Mouse (Mus musculus): ENCODE measurements around the gene Mesd.

Gene Mesd

DNA sequence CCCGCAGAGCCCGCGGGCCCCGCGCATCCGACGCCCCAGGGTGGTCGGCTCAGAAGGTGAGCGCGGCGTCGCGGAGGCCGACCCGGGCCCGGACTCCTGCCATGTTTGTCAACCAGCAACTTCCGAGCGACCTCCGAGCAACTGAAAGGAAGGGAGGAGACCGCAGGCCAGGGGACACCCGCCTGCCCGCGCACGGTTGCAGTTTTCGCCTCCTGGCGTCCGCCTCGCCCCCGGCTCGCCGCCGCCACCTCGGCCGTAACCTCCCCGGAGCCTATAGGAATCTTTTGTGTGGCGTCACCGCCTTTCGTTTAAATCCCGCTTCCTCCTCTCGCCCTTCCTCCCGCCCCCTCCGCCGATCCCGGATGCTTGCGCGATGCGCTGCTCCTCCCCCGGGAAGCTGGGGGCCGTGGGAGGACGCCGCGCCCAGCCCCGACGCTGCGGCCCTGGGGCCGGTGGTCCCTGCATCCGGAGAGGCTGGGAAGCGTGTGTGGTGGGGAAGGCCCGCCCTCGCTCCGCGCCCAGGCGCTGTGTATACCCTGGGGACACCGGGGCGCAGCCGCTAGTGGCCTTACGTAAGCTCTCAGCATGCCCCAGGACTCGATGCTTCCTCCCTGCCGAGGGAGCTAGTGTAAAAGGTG is at the start of gene Mesd, which contains the start of gene Tlnrd1:
Gene Mesd, plus strand, starts transcription at position 446 of the 638 bp plus-strand sequence.
Gene Tlnrd1, minus strand, starts transcription at position 285 of the 638 bp plus-strand sequence.
- DNase-seq (ENCODE audit: low spot score) = peak; percentile 92

DNA sequence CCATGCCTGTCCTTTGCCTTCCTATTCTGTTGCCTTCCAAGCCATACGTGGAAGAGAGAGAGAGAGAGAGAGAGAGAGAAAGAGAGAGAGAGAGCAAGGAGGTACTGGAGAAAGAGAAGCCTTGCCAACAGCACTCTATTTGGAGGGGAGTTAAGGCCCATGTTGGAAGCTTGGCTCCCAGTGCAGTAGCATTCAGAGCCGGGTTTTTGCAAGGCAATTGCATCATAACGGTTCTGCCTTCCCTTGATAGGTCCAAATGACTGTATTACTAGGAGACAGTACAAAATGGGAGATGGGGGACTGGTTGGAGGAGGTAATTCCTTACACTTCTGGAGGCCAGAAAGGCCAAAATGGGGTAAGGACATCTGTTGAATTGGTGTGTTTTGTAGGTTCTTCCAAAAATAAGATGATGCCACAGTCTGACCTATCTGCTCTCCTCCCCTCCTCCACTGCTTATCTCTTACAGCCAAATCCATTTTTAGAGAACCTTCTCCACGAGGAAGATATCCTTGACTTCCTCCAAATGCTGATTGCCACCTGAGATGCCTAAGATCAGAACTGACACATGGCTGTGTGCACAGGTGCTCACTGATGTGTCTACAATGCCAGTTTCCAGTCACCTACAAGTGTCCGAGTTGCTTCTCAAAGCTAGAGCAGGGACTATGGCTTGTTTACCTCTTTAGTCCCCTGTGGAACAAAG is 45.6 kb upstream of the Mesd start:
- DNase-seq (ENCODE audit: low spot score) = no peak

DNA sequence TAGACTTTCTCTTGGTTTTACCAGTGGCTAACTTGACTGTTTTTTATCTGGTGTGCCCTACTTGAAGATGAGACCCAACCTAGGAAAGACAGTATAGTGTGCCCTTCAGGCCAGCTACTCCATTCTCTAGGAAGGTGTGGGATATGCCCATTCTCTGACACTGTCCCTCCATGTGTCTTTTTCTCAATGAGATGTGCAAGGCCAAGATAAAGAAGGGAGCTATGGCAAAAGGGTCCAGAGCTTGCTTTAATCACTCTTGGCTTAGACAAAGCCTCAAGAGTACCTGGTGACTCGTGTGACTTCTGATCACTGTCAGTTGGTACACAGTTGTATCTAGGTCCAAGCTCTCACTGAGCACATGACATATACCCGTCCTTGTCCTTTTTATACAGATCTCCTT is 44.2 kb upstream of the Mesd start:
- no peak for DNase-seq (ENCODE audit: low spot score)

DNA sequence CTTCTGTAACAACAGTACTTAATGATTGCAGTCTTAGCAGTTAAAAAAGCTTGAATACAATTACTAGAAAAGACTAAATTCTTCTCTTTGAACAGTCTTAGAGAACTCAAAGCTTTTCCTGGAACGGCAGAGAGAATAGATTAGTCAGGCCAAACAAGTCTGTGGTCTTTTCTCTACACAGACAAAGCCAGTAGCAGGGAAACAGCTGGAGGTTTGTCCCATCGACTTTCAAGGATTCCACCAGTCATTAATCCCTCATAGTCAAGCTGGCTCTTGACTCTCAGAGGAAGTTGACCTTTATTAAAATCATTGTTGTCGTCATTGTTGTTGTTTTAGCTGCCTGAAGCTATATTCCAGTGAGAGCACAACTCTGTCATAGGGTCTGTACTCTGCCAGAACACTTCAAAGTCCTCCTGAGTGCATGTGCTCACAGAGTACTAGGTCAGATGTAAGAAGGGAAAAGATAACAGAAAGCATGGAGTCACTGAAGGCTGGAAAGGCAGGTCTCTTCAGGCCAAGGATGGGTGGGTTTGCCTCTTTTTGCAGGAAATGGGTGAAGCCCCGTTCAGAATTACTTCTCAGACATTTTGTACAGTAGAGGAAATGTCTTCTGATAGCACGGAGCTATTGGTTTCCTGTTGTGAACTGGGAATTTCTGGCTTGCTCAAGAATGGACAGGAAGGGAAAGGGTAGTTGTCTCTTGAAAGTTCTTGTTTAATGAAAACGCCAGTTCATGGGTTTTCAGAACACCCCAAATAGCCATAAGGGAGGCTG is 41.6 kb upstream of the Mesd start:
- no peak for DNase-seq (ENCODE audit: low spot score)

DNA sequence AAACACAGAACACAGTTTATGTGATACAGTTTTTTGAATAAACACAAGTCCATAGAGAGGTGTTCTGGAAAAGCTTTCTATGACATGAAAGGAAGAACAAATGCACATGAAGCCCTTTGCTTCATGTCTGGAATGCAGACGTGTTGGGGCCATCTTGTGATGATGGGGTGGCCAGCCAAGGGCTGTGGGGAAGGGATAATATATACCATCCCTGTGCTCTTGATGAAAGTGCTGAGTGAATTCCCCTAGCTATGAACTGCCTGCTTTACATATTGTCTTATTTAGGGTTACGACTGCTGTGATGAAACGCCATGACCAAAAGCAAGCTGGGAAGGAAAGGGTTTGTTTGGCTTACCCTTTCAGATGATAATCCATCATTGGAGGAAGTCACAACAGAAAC is 39.5 kb upstream of the Mesd start:
- no peak for DNase-seq (ENCODE audit: low spot score)

DNA sequence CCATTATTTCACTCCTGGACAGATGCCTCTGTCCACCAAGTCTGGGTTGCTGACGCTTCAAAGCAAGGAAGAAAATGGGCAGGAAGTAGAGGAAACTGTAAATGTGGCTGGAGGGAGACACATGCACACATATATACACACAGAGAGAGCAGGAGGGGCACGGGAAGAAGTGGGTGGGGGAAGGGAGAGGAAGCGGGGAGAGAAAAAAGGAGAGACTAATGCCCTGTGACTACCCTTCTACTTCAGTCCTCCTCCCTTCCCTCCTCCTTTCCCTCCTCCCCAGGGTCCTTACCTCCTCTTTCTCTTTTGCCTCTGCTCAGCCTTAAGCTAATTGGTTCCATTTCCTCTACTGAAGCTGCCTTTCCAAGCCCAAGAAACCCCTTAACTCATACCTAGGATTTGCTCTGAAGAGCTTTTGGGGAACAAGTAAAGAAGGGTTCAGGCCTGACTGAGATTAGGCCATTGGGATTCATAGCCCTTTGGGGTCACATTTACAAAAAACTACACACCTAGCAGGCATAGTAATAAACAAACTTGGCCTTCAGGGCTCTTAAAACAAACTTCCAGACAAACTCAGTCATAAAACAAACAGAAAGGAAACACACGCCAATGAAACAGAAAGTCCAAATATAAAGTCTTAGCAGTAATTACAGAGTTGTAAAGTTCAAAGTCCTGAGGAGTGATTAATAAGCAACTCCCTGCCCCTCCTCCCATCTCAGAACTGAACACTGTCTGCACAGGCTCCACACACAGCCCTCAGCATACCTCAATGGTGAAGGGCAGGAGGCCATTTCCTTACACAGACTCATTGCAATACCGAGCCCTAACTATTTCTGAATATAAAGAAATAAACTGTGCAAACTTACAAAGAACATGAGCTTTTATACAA is 36.8 kb upstream of the Mesd start:
- DNase-seq (ENCODE audit: low spot score) = no peak

DNA sequence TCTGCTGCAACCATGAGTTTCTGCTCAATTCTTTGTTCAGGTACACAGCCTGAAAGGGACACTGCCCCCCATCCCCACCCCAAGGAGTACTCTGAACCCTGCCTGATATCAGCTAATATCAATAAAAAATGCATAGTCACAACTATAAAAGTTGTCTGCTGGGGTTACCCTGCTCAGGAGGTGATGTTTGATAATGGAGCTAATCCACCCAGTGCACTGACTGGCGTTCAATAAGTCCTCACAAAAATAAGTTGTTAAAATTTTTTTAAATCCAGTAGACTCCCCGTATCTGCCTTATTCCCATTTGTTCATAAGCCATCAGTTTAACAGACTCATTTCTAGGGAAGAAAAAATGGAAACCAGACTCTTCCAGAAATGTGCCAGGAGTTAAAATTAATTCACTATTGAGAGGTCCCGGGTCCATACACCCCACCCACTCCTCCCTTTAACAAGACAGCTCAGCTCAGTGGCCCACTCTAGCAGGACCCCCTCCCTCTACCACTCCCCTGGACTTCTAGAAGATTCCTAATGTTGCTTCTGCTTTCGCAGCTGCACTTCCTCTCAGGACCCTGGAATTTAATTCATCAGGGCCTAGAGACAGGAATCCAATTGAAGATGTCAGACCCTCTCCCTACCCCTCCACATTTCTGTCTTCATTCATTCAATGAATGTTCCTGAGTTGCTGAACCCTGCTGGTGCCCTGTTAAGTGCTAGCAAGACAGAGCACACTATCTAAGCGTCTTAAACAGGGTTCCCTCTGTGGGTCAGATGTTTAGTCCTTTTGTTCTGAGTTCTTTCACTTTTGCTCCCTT is 32.5 kb upstream of the Mesd start:
- DNase-seq (ENCODE audit: low spot score) = no peak

DNA sequence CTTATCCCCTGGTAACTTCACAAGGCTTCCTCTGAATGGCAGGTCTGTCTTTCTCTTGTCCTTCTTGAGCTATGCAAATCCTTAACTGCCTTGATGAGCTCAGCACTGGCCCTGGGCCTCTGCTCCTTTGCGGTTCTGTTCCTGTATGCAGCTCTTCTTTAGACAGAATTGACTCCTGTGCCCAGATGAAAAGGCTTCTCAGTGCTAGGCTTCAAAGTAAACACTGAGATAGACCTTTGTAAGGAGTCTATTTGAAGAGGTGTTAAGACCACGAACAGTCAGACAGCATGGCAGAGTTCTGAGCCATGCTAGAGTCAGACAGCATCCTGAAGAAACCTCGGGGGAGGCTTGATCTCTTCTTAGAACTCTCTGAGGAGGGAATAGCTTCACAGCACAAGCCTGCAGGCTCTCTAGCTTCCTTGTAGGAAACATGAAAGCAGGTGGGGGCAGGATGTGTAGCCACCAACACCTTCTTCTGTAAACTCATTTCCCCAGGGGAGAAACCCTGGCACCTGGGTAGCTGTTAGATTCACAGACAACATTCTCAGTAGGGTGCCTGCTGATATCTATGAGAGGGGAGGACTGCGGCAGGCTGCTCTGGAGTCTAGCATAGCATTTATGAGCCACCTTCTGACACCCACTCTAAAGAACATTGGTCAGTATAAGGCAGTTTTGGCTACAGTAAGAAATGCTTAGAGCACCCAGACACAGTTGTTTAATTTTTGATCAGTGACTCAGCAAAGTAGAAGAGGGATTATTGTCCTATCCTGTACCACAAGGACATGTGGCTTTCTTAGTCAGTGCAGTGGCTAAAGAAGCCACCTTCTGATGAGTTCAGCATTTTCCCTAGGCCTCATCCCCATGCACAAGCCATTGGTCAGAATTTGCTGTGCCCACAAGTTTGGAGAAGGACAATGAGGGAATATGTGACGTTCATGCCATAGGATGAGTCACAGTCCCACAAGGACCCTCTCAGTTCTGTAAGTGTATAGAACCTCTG is 31.6 kb upstream of the Mesd start:
- no peak for DNase-seq (ENCODE audit: low spot score)

DNA sequence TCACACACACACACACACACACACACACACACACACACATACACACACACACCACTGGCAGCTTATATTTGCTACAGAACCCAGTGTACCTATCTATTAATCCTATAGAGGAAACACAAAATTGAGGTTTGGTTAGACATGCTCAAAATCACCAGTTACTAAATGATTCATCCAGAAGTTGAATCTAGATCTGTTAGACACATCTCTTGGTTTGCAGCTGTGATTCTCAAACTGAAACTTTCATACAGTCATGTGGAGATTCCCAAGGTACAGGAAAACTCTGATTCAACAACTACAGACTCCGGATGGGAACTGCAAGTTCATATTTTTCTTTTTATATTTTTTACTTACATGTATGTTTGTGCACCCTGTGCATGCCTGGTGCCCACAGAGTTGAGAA is 29.1 kb upstream of the Mesd start:
- no peak for DNase-seq (ENCODE audit: low spot score)

DNA sequence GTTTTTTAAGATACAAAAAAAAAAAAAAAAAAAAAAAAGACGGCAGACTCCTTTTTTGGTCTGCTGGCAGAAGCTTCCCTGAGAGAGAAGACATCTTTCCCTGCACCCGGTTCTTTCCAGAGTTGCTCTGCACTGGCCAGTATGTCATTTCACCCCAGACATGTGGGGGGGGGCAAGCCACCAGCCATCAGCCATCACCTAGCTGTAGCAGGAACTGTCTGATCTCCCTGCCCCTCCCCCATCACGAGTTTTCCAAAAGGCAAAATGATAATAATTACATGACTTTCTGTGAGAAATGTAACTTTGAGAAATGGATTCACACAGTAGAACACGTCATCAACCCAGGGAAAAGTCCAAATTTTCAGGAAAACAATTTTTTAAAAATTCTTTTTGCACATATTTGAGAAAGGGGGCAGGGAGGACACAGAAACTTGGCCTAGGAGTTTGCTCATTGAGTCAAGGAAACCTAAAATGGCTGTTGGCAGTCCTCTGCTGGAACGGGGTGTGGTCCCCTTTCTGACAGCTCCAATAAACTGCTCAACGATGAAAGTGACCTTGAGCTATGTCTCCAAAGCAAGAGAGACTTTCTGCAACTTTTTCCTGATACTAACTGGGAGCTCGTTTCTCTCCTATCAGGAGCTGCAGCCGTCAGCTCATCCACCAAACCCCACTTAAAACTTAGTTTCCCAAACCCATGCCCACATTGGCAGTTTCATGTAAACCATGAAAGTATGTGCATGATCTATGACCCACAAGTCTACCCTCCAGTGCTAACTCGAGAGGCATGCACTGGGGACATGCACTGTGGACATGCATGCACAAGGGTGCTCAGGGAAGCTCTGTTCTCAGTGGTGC is 27.7 kb upstream of the Mesd start:
- DNase-seq (ENCODE audit: low spot score) = peak; percentile 29

DNA sequence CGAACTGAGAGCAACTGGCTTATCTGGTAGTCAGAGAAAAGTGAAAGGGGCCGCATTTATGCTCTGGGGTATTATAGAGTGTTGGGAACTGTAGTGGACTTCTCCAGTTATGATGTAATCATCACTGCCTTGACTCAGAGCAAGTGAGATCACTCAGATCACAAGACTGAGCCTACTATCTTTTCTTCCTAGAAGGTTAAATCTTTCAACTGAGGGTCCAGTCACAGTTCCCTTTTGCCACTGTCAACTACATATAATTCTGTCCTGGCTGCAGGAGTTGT is 27.1 kb upstream of the Mesd start:
- no peak for DNase-seq (ENCODE audit: low spot score)

DNA sequence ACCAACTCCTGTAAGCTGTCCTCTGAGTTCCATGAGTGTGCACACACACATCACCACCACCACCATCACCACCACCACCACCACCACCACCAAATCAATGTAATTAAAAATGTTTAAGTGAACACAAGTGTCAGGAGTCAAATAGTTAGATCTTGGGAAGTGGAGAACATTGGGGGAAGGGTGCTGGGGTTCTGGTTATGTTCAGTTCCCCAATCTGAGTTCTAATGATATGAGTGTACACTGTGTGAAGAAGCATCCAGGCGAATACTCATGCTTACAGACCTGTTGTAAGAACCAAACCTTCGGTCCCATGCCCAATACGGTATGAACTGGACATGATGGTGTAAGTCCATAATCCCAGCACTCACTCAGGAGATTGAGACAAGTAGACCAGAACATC is 26.3 kb upstream of the Mesd start:
- no peak for DNase-seq (ENCODE audit: low spot score)

DNA sequence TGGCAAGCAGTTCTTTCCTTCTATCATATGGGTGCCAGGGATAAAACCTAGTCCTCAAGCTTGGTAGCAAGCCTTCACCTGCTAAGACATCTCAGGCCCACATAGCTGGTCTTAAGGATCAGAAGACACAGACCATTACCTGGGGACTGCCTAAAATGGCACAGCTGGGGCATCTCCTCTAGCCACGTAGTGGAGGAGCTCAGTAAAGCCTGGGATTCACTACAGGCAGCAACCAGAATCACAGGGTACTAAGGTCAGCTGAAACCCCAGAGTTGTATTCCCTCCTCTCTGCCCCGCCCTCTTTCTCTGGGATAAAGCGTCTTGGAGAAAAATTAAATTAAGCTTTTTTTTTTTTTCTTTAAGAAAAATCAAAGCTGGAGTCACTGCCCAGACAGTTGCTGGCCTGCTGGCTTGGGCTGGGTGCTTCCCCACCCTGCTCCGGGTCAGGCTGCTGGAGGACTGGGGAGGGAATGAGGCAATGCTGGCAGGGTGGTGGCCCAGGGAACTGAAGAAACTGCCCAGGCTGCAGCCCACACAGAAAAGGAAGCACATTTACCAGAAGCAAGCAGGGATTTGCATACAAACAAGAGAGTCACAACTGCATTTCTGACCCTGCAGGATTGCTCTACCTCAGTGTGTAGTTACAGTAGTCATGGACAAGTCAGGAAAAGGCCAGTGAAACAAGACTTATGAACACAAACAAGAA is 24.7 kb upstream of the Mesd start:
- DNase-seq (ENCODE audit: low spot score) = peak; percentile 55

DNA sequence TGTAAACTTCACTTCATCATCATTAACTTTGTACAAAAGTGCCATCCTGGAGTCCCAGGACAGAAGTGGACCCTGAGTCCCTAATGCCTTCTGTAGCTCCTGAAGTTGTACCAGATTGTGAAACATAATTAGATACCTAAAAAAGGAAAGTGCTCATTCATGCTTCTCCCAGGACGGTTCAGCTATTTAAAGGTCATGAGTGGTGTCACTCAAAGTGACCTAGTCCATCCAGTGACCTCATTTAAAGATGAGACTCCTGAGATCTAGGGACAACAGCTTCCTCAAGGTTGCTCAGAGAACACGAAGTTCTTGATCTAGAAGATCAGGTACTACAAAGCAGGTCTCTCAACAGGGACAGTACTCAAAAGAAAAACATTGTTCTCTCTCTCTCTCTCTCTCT is 20.7 kb upstream of the Mesd start:
- DNase-seq (ENCODE audit: low spot score) = no peak

DNA sequence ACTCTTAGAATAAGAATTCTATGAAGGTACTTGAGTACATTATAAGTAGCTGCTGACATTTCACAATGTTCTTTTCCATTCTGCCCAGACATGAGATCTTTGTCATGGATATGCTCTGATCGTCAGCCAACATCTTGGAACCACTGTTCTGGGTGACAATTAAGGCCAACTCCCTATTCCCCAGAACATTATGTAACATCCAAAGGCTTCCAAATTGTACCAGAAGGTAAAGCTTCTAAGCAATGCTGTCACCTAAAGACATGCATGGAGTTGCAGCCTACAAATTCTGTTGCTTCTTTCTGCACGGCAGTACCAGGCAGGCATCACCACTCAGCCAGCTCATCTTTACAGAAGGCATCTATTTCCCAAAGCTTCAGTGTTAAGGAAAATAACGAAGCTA is 16.1 kb upstream of the Mesd start:
- DNase-seq (ENCODE audit: low spot score) = no peak

DNA sequence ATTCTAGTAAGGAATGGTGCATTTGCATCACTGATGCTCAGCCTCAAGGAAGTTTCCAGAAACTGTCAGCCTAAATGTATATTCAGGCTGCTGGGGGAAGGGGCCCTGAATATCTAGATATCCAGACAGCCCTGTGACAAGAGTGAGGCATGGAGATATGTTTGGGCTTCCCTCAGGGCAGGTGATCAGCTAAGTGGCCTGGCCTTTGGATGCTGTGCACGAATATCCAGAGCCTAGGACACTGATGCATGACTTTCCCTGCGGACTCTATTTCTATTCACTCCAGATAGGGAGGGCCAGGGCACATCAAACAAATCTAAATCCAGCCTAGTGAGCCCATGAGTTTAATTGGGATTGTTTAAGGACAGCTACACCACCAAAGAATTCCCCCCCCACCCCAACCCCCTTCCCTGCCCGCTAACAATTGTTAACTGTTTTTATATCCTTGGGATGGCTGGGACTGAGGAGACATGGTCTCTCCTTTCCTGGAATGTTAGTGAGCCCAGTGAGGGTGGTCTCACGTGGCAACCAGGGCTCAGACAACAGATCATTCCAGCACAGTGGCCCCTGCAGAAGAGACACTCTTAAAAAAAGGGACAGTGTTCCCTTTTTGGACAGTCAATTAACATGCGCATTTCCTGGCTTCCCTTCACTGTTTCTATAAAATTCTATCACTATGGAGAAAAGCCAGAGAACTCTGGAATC is 14.3 kb upstream of the Mesd start:
- no peak for DNase-seq (ENCODE audit: low spot score)

DNA sequence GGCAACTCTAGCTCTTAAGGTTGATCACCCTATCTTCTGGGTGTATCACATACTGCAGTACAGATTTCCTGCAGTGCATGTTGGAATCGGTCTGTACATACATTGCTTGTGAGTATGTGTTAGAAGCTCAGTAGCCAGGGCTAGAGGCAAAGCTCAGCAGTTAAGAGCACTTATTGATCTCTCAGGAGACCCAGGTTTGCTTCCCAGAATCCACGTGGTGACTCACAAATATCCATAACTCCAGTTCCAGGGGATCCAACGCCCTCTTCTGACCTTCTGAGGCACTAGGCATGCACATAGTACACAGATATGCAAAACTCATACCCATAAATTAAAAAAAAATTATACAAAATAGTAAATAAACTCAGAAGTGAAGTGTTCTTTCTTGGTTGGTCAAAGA is 7.2 kb upstream of the Mesd start:
- no peak for DNase-seq (ENCODE audit: low spot score)

Data from urinary bladder, postnatal 14 days (tissue).